Mouse (Mus musculus) stomach, embryonic 14.5 days (tissue): ENCODE results near the gene Gm3435. TPM values are rescaled to one million over a fixed set of nuclear protein-coding genes. Genes with fewer than 3 reads are reported as not detected.
A peak's percentile ranks its signal among the peaks of the same experiment; 100 is the strongest.
"Not testable (repeated sequence)": the region's sequence is repeated elsewhere in the genome, so short reads cannot be mapped to it uniquely, and the experiment has no call there.

Experiments
- ATAC-seq: fragments of 200-750 bp; cut with Nextera tagmentation; 2 replicates; pipeline ENCODE4 v1.8.0; 2017; ENCODE audit warnings: low read depth, moderate TSS enrichment; ENCODE audit not compliant: insufficient number of reproducible peaks, insufficient read depth, low FRiP score
- H3K27ac ChIP-seq: fragments of 300-500 bp; sonication (generic); 2 replicates; pipeline ENCODE4 v1.5.1; 2014; ENCODE audit warnings: mild to moderate bottlenecking, low read length, moderate library complexity, mixed read lengths
- H3K27me3 ChIP-seq: fragments of 300-500 bp; sonication (generic); 2 replicates; pipeline ENCODE4 v1.6.1; 2014; ENCODE audit warnings: low read length, control low read depth, mixed read lengths; ENCODE audit not compliant: control insufficient read depth, insufficient read depth
- H3K36me3 ChIP-seq: fragments of 300-500 bp; sonication (generic); 2 replicates; pipeline ENCODE4 v1.6.1; 2014; ENCODE audit warnings: mild to moderate bottlenecking, control low read depth, low read length, moderate library complexity, mixed read lengths; ENCODE audit not compliant: control insufficient read depth, insufficient read depth
- H3K4me1 ChIP-seq: fragments of 300-500 bp; sonication (generic); 2 replicates; pipeline ENCODE4 v1.6.1; 2014; ENCODE audit warnings: low read length, control low read depth, mixed read lengths; ENCODE audit not compliant: control insufficient read depth, insufficient read depth
- H3K4me2 ChIP-seq: fragments of 300-500 bp; sonication (generic); replicated peaks from 2 replicates; pipeline ENCODE4 v1.6.1; 2014; ENCODE audit warnings: low read depth, low read length, control low read depth
- H3K4me3 ChIP-seq: fragments of 300-500 bp; sonication (generic); 2 replicates; pipeline ENCODE4 v1.5.1; 2014; ENCODE audit warnings: low read depth, low read length, control low read depth
- H3K9ac ChIP-seq: fragments of 300-500 bp; sonication (generic); replicated peaks from 2 replicates; pipeline ENCODE4 v1.6.1; 2014; ENCODE audit warnings: low read depth, mild to moderate bottlenecking, control low read depth, low read length, moderate library complexity, mixed read lengths
- H3K9me3 ChIP-seq: fragments of 300-500 bp; sonication (generic); 2 replicates; pipeline ENCODE4 v1.6.1; 2016; ENCODE audit warnings: low read depth, low read length, control low read depth; ENCODE audit not compliant: control insufficient read depth
- WGBS: fragments of 180-500 bp; shearing (Covaris S2); extraction: QIAGEN DNeasy Blood & Tissue Kit; methylation state at CpG from one replicate; pipeline ENCODE4 v1.1.7; 2014; 5-methylcytosine and 5-hydroxymethylcytosine counted together
- polyA plus RNA-seq: library from polyadenylated mRNA; unstranded; fragments of >200 nt; fragmentation: Nextera tagmentation; extraction: Ambion mirVana; gene quantifications from 2 replicates; pipeline ENCODE4 v1.2.1, GENCODE M21; 2014

Gm3435 gene
- polyA plus RNA-seq, 1 experiment from 2014 or later = 4.2 TPM

DNA sequence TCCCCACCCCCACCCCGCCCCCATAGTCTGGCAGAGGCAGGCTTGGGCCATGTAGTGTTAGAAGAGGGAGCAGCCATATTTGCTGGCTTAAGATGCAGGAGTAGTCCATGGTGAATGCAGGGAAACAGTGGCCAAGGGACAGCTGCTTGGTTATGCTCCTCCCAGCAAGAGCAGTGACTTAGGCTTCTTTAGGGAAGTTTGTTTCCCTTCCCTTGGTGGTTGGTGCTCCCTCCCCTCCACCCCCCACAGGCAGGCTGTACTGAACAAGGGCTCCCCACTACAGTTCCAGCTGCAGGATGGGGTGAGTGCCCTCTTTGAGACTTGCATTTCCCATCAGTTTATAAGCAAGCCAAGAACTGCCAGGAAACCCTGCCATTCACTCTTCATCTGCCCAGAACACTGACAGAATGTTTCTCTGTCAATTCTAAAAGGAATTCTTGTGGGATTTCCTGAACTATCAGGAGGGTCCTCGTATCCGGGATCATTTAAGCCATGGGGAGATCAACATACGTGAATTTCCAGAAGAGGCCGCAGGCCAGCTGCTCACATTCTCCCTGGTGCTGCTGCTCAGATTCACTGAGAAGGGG lies 19.8 kb upstream of the Gm3435 start:
- WGBS = 56% methylated on average over 4 of the region's 5 CpGs
- not testable (repeated sequence) for ATAC-seq, H3K9me3 ChIP-seq

DNA sequence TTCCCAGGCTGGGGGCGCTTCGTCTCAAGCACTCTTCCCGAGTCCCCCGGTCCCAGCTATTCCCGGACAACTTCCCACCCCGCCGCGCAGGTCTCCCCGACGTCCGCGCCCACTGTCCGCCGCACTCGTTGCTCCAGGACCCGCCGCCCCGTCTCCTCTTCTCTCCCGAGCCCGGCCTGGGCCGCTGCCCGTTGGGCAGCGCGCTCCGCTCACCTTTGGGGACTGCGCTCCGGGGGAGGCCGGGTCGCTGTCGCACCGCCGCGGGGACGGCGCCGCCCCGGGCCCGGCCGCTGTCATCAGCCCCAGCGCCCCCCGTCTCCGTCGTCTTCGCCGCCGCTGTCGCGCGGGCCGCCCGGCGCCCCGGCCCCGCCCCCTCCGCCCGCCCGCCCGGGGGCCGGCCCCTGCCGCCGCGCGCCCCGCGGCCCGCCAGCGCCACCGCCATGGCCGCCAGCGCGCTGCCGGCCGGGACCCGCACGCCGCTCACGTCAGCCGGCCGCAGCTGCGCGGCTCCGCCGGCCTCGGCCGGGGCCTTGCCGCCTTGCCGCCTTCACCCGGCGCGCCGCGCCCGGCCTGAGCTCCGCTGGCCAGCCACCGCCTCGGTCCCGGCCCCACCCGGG lies 17.3 kb upstream of the Gm3435 start:
- not testable (repeated sequence) for H3K4me2 ChIP-seq, H3K9ac ChIP-seq, H3K4me3 ChIP-seq, H3K36me3 ChIP-seq, H3K4me1 ChIP-seq, H3K27ac ChIP-seq, H3K9me3 ChIP-seq, H3K27me3 ChIP-seq
- no CpG with 5 or more reads among the region's 98 CpGs for WGBS
- peak; percentile 74 for ATAC-seq

More for the DNA sequence above, 19.8 kb upstream of the Gm3435 start:
- not testable (repeated sequence) for H3K36me3 ChIP-seq, H3K4me2 ChIP-seq, H3K9ac ChIP-seq, H3K27me3 ChIP-seq, H3K27ac ChIP-seq, H3K4me3 ChIP-seq, H3K4me1 ChIP-seq

DNA sequence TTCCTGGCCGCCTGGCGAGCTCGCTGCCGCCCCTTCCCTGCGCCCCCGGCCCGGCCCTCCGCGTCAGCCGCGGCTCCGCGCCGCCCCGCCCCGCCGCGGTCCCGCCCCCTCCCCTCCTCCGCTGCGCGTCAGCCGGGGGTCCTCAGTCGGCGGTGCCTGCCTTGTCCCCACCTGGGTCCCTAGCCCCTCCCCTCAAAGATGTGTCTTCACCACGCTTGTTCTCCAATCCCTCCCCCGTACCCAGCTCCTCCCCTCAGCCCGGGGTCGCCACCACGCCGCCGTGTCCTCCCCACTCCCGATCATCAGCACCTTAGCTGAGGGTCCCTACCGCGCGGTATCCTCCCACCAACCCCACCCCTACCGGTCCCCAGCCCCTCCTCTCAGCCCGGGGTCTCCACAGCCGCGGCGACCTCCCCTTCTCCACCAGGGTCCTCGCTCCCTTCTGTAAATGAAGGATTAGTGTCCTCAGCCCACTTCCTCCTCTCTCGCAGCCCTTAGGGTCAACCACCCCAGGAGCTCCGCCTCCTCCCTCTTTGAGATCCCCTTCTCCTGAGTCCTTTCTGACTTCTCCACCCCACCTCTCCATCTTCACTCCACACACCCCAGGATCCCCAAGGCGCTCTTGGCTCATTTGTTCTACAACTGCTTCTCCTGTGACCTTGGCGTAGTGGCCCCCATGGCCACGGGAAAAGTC lies 16.7 kb upstream of the Gm3435 start:
- not testable (repeated sequence) for H3K9ac ChIP-seq, H3K27me3 ChIP-seq
- no CpG with 5 or more reads among the region's 47 CpGs for WGBS

DNA sequence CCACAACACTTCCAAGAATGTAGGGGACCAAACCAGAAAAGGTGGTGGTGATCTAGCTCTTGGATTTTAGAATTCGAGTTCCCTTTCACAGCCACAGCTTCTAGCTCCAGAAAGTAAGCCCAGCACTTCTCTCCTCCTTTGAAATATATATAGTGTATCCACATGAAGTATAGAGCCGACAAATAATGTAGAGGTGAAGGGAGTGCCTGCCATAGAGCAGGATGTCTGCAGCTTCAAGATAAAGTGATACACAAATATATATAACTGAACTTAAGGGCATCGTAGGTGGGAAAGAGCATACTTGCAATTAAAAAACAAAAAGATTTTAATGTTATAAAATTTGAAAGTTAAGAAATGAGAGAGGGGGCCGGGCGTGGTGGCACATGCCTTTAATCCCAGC lies 15.8 kb upstream of the Gm3435 start:
- H3K9ac ChIP-seq, H3K4me2 ChIP-seq, H3K27ac ChIP-seq, H3K36me3 ChIP-seq, H3K9me3 ChIP-seq, H3K4me1 ChIP-seq, H3K4me3 ChIP-seq, ATAC-seq, H3K27me3 ChIP-seq: not testable (repeated sequence)
- WGBS = no CpG with 5 or more reads among the region's 5 CpGs

More for the DNA sequence above, 16.7 kb upstream of the Gm3435 start:
- peak; percentile 86 for ATAC-seq
- not testable (repeated sequence) for H3K27ac ChIP-seq, H3K4me3 ChIP-seq, H3K4me1 ChIP-seq, H3K4me2 ChIP-seq, H3K9me3 ChIP-seq, H3K36me3 ChIP-seq

DNA sequence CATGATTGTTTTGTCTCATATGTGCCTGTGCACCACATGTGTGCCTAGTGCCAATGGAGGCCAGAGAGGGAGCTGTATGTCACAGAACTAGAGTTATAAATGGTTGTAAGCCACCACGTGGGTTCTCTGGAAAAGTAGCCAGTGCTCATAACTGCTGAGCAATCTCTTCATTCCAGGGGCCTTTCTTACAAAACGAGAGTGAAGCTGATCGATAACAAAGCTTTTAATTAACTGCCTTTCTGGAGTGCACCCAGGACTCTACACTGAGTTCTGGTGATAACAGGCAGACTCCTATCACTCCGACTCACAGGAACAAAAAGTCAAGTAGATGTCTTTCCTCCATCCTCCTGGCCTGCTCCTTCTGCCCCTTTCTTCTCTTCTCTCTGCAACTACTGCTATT lies 9.9 kb upstream of the Gm3435 start:
- WGBS = no CpG with 5 or more reads among the region's 4 CpGs
- H3K9ac ChIP-seq, H3K4me1 ChIP-seq, H3K27ac ChIP-seq, ATAC-seq, H3K4me3 ChIP-seq, H3K4me2 ChIP-seq, H3K36me3 ChIP-seq, H3K27me3 ChIP-seq, H3K9me3 ChIP-seq: not testable (repeated sequence)

DNA sequence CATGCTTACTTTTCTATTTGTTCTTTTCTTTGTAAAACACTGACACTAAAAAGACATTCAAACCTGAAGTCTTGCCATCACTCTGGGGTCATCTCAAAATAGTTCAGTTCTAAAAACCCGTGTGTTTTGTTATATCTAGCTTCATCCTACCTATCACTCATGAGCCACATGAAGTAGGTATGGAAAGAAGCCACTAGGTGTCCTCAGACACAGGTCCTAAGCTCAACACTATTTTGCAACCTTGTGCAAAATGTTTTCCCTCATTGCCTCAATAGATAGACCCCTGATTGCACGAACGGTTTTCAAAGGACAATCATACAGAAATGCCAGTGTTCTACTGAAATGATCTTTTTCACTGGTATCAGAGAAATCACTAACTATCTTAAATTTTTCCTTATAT lies 888 bp upstream of the Gm3435 start:
- not testable (repeated sequence) for H3K4me2 ChIP-seq, H3K36me3 ChIP-seq, H3K27ac ChIP-seq, H3K27me3 ChIP-seq, H3K4me1 ChIP-seq, ATAC-seq, H3K9ac ChIP-seq, H3K9me3 ChIP-seq, H3K4me3 ChIP-seq
- no CpG with 5 or more reads among the region's 3 CpGs for WGBS

DNA sequence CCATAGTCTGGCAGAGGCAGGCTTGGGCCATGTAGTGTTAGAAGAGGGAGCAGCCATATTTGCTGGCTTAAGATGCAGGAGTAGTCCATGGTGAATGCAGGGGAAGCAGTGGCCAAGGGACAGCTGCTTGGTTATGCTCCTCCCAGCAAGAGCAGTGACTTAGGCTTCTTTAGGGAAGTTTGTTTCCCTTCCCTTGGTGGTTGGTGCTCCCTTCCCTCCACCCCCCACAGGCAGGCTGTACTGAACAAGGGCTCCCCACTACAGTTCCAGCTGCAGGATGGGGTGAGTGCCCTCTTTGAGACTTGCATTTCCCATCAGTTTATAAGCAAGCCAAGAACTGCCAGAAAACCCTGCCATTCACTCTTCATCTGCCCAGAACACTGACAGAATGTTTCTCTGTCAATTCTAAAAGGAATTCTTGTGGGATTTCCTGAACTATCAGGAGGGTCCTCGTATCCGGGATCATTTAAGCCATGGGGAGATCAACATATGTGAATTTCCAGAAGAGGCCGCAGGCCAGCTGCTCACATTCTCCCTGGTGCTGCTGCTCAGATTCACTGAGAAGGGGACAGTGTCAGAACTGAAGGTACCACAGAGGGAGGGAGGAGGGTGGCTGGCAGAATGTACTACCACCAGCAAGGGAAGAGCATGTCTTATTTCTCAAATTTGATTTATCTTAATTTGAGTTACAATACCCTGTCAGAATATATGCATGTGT lies 11.7 kb downstream of the Gm3435 start:
- WGBS = 83% methylated on average over 3 of the region's 3 CpGs
- H3K9me3 ChIP-seq, H3K4me1 ChIP-seq, H3K27me3 ChIP-seq, H3K36me3 ChIP-seq, H3K9ac ChIP-seq, ATAC-seq, H3K27ac ChIP-seq, H3K4me3 ChIP-seq, H3K4me2 ChIP-seq: not testable (repeated sequence)

DNA sequence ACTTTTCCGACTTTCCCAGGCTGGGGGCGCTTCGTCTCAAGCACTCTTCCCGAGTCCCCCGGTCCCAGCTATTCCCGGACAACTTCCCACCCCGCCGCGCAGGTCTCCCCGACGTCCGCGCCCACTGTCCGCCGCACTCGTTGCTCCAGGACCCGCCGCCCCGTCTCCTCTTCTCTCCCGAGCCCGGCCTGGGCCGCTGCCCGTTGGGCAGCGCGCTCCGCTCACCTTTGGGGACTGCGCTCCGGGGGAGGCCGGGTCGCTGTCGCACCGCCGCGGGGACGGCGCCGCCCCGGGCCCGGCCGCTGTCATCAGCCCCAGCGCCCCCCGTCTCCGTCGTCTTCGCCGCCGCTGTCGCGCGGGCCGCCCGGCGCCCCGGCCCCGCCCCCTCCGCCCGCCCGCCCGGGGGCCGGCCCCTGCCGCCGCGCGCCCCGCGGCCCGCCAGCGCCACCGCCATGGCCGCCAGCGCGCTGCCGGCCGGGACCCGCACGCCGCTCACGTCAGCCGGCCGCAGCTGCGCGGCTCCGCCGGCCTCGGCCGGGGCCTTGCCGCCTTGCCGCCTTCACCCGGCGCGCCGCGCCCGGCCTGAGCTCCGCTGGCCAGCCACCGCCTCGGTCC lies 14.0 kb downstream of the Gm3435 start:
- not testable (repeated sequence) for H3K27me3 ChIP-seq, H3K4me1 ChIP-seq, H3K9ac ChIP-seq, H3K36me3 ChIP-seq, H3K9me3 ChIP-seq, H3K4me3 ChIP-seq, H3K27ac ChIP-seq, H3K4me2 ChIP-seq
- ATAC-seq = peak; percentile 67
- WGBS = no CpG with 5 or more reads among the region's 97 CpGs
